Mouse (Mus musculus) lung, embryonic 15.5 days (tissue): ENCODE results near the gene Clec12a. TPM values are rescaled to one million over a fixed set of nuclear protein-coding genes. Genes with fewer than 3 reads are reported as not detected.

Source experiments
- ATAC-seq: fragments of 200-750 bp; cut with Nextera tagmentation; 2 replicates; pipeline ENCODE4 v1.8.0; 2017; ENCODE audit warnings: moderate number of reproducible peaks, borderline replicate concordance; ENCODE audit not compliant: low FRiP score, low TSS enrichment; ENCODE audit errors: extremely low read depth
- H3K27ac ChIP-seq: fragments of 300-500 bp; sonication (generic); 2 replicates; pipeline ENCODE4 v1.5.1; 2015; ENCODE audit warnings: moderate library complexity, mild to moderate bottlenecking, inconsistent platforms
- H3K27me3 ChIP-seq: fragments of 300-500 bp; sonication (generic); 2 replicates; pipeline ENCODE4 v1.6.1; 2015; ENCODE audit warnings: inconsistent platforms
- H3K36me3 ChIP-seq: fragments of 300-500 bp; sonication (generic); 2 replicates; pipeline ENCODE4 v1.6.1; 2015; ENCODE audit warnings: inconsistent platforms
- H3K4me1 ChIP-seq: fragments of 300-500 bp; sonication (generic); 2 replicates; pipeline ENCODE4 v1.6.1; 2015; ENCODE audit warnings: inconsistent platforms
- H3K4me2 ChIP-seq: fragments of 300-500 bp; sonication (generic); 2 replicates; pipeline ENCODE4 v1.6.1; 2015; ENCODE audit warnings: inconsistent platforms, mild to moderate bottlenecking, moderate library complexity
- H3K4me3 ChIP-seq: fragments of 300-500 bp; sonication (generic); 2 replicates; pipeline ENCODE4 v1.5.1; 2015; ENCODE audit warnings: mild to moderate bottlenecking, inconsistent platforms
- H3K9ac ChIP-seq: fragments of 300-500 bp; sonication (generic); 2 replicates; pipeline ENCODE4 v1.6.1; 2015; ENCODE audit warnings: inconsistent platforms
- H3K9me3 ChIP-seq: fragments of 300-500 bp; sonication (generic); 2 replicates; pipeline ENCODE4 v1.6.1; 2016; ENCODE audit warnings: inconsistent platforms
- WGBS: fragments of 180-500 bp; shearing (Covaris S2); methylation state at CpG from one replicate; pipeline ENCODE4 v1.1.7; 2015; 5-methylcytosine and 5-hydroxymethylcytosine counted together
- polyA plus RNA-seq: library from polyadenylated mRNA; unstranded; fragments of >200 nt; fragmentation: Nextera tagmentation; extraction: Ambion mirVana; gene quantifications from 2 replicates; pipeline ENCODE4 v1.2.1, GENCODE M21; 2015

The Clec12a gene
- polyA plus RNA-seq, 1 experiment from 2014 or later: 3.0 TPM

GRCm38 (mm10) chr6:129381736-129382135 lies 39.2 kb downstream of the Clec12a start:
- H3K27ac ChIP-seq: no peak overlapping the region
- H3K4me1 ChIP-seq: no peaks in the 10 kb centered on the region
- H3K36me3 ChIP-seq: no peaks in the 10 kb centered on the region
- H3K9ac ChIP-seq: no peak overlapping the region
- no peak overlapping the region for H3K4me2 ChIP-seq
- no peaks in the 10 kb centered on the region for H3K27me3 ChIP-seq
- H3K4me3 ChIP-seq: no peak overlapping the region
- WGBS: 42% methylated on average over 1 of the region's 1 CpGs
- ATAC-seq: no peak
- H3K9me3 ChIP-seq: no peaks in the 10 kb centered on the region

- no peaks in the 10 kb centered on the region for H3K27me3 ChIP-seq
- WGBS: 47% methylated on average over 3 of the region's 3 CpGs
- ATAC-seq: no peak
- no peak overlapping the region for H3K9ac ChIP-seq
- H3K27ac ChIP-seq: no peak overlapping the region
- no peak overlapping the region for H3K4me3 ChIP-seq
- no peaks in the 10 kb centered on the region for H3K9me3 ChIP-seq
- H3K4me2 ChIP-seq: no peak overlapping the region
- H3K4me1 ChIP-seq: no peaks in the 10 kb centered on the region
- H3K36me3 ChIP-seq: no peaks in the 10 kb centered on the region
Observed at GRCm38 (mm10) chr6:129383466-129383865, 41.0 kb downstream of the Clec12a start.

GRCm38 (mm10) chr6:129385000-129385399 lies 42.5 kb downstream of the Clec12a start:
- H3K9me3 ChIP-seq: no peaks in the 10 kb centered on the region
- 65% methylated on average over 4 of the region's 4 CpGs for WGBS
- no peak overlapping the region for H3K27ac ChIP-seq
- no peak overlapping the region for H3K4me3 ChIP-seq
- no peak overlapping the region for H3K4me2 ChIP-seq
- no peak for ATAC-seq
- no peak overlapping the region for H3K9ac ChIP-seq
- no peaks in the 10 kb centered on the region for H3K27me3 ChIP-seq
- H3K4me1 ChIP-seq: no peaks in the 10 kb centered on the region
- no peaks in the 10 kb centered on the region for H3K36me3 ChIP-seq

- H3K4me2 ChIP-seq: no peak within 1 kb of the TSS
- ATAC-seq: no peak
- H3K36me3 ChIP-seq: no peaks in the 10 kb centered on the region
- WGBS: 71% methylated on average over 2 of the region's 2 CpGs
- no peak within 1 kb of the TSS for H3K9ac ChIP-seq
- no peak within 1 kb of the TSS for H3K27ac ChIP-seq
- no peaks in the 10 kb centered on the region for H3K4me1 ChIP-seq
- no peak within 1 kb of the TSS for H3K4me3 ChIP-seq
- no peaks in the 10 kb centered on the region for H3K9me3 ChIP-seq
- H3K27me3 ChIP-seq: no peaks in the 10 kb centered on the region
Observed at GRCm38 (mm10) chr6:129385774-129386173, 43.3 kb downstream of the Clec12a start, which contains the start of gene Clec12b. Gene Clec12b, minus strand, starts transcription at chr6:129385874.

GRCm38 (mm10) chr6:129393087-129393720 lies 50.7 kb downstream of the Clec12a start:
- H3K27ac ChIP-seq: no peak overlapping the region
- no peaks in the 10 kb centered on the region for H3K36me3 ChIP-seq
- no peak for ATAC-seq
- no peaks in the 10 kb centered on the region for H3K9me3 ChIP-seq
- no peaks in the 10 kb centered on the region for H3K4me1 ChIP-seq
- H3K9ac ChIP-seq: no peak overlapping the region
- H3K4me3 ChIP-seq: no peak overlapping the region
- no peak overlapping the region for H3K4me2 ChIP-seq
- WGBS: 20% methylated on average over 2 of the region's 2 CpGs
- no peaks in the 10 kb centered on the region for H3K27me3 ChIP-seq

- no peak for ATAC-seq
- WGBS: 57% methylated on average over 6 of the region's 6 CpGs
- Histone ChIP-seq H3K36me3 (no peaks in the 10 kb centered on the region), H3K27ac (no peak overlapping the region), H3K4me2 (no peak overlapping the region), H3K4me1 (no peaks in the 10 kb centered on the region), H3K27me3 (no peaks in the 10 kb centered on the region), H3K9ac (no peak overlapping the region), H3K9me3 (no peaks in the 10 kb centered on the region), H3K4me3 (no peak overlapping the region)
Observed at GRCm38 (mm10) chr6:129393732-129394131, 51.2 kb downstream of the Clec12a start.

GRCm38 (mm10) chr6:129396997-129397396 lies 54.5 kb downstream of the Clec12a start, which contains the start of gene Clec1b:
Gene Clec1b, plus strand, starts transcription at chr6:129397297.
- Histone ChIP-seq H3K9ac (no peak within 1 kb of the TSS), H3K4me1 (peaks cover 4% of the 10 kb centered on the region; the same call in 1 of the 2 replicates), H3K9me3 (no peaks in the 10 kb centered on the region), H3K4me3 (no peak within 1 kb of the TSS), H3K4me2 (no peak within 1 kb of the TSS), H3K27me3 (no peaks in the 10 kb centered on the region), H3K27ac (no peak within 1 kb of the TSS), H3K36me3 (no peaks in the 10 kb centered on the region)
- no peak for ATAC-seq
- WGBS: 71% methylated on average over 8 of the region's 8 CpGs

- no peak overlapping the region for H3K9ac ChIP-seq
- H3K9me3 ChIP-seq: no peaks in the 10 kb centered on the region
- H3K4me3 ChIP-seq: no peak overlapping the region
- WGBS: 40% methylated on average over 6 of the region's 6 CpGs
- H3K4me2 ChIP-seq: no peak overlapping the region
- peak; percentile 39; the same call in 1 of the 2 replicates for ATAC-seq
- no peak overlapping the region for H3K27ac ChIP-seq
- no peaks in the 10 kb centered on the region for H3K27me3 ChIP-seq
- H3K4me1 ChIP-seq: peaks cover 4% of the 10 kb centered on the region; the same call in 1 of the 2 replicates
- no peaks in the 10 kb centered on the region for H3K36me3 ChIP-seq
Observed at GRCm38 (mm10) chr6:129399945-129400344, 57.5 kb downstream of the Clec12a start.

GRCm38 (mm10) chr6:129402404-129402803 lies 59.9 kb downstream of the Clec12a start:
- Histone ChIP-seq H3K4me1 (peaks cover 4% of the 10 kb centered on the region; the same call in 1 of the 2 replicates), H3K9ac (no peak overlapping the region), H3K4me3 (no peak overlapping the region), H3K36me3 (no peaks in the 10 kb centered on the region), H3K27me3 (no peaks in the 10 kb centered on the region), H3K27ac (no peak overlapping the region), H3K9me3 (no peaks in the 10 kb centered on the region), H3K4me2 (no peak overlapping the region)
- no peak for ATAC-seq
- 85% methylated on average over 2 of the region's 2 CpGs for WGBS

GRCm38 (mm10) chr6:129403391-129403790 lies 60.9 kb downstream of the Clec12a start:
- Histone ChIP-seq H3K36me3 (no peaks in the 10 kb centered on the region), H3K9me3 (no peaks in the 10 kb centered on the region), H3K9ac (no peak overlapping the region), H3K27ac (no peak overlapping the region), H3K4me1 (peaks cover 4% of the 10 kb centered on the region; the same call in 1 of the 2 replicates), H3K4me2 (no peak overlapping the region), H3K4me3 (no peak overlapping the region), H3K27me3 (no peaks in the 10 kb centered on the region)
- ATAC-seq: no peak
- WGBS: 85% methylated on average over 6 of the region's 6 CpGs

GRCm38 (mm10) chr6:129405999-129406398 lies 63.5 kb downstream of the Clec12a start:
- Histone ChIP-seq H3K9me3 (no peaks in the 10 kb centered on the region), H3K4me1 (no peaks in the 10 kb centered on the region), H3K27ac (no peak overlapping the region), H3K27me3 (no peaks in the 10 kb centered on the region), H3K4me3 (no peak overlapping the region), H3K9ac (no peak overlapping the region), H3K4me2 (no peak overlapping the region), H3K36me3 (no peaks in the 10 kb centered on the region)
- ATAC-seq: no peak

GRCm38 (mm10) chr6:129407324-129407723 lies 64.8 kb downstream of the Clec12a start:
- H3K9me3 ChIP-seq: no peaks in the 10 kb centered on the region
- H3K4me1 ChIP-seq: no peaks in the 10 kb centered on the region
- ATAC-seq: no peak
- H3K27me3 ChIP-seq: no peaks in the 10 kb centered on the region
- H3K27ac ChIP-seq: 0 out of 2 replicates have a peak overlapping the region, but pooled peaks have one; percentile 9
- H3K4me2 ChIP-seq: no peak overlapping the region
- H3K36me3 ChIP-seq: no peaks in the 10 kb centered on the region
- no peak overlapping the region for H3K4me3 ChIP-seq
- WGBS: 23% methylated on average over 2 of the region's 2 CpGs
- H3K9ac ChIP-seq: no peak overlapping the region
